Mouse (Mus musculus): Measurements from ENCODE around the gene Nxf2.
"Not testable (repeated sequence)": the region's sequence is repeated elsewhere in the genome, so short reads cannot be mapped to it uniquely, and the experiment has no call there.

Gene Nxf2

GRCm38 (mm10) chrX:134964546-134964945 lies at the start of gene Nxf2:
Gene Nxf2, minus strand, starts transcription at chrX:134964754.
- DNase-seq (ENCODE audit: low spot score in 2 of 2) = no peak

GRCm38 (mm10) chrX:135011381-135011780 lies 46.8 kb upstream of the Nxf2 start:
- DNase-seq (ENCODE audit: low spot score in 2 of 2) = no peak

- no peak for DNase-seq (ENCODE audit: low spot score in 2 of 2)
Measured at GRCm38 (mm10) chrX:135009471-135009815, 44.9 kb upstream of the Nxf2 start.

- peak; percentile 63 to 87 for DNase-seq (ENCODE audit: low spot score in 2 of 2)
Measured at GRCm38 (mm10) chrX:135008720-135009470, 44.3 kb upstream of the Nxf2 start, which contains the start of gene Zmat1. Gene Zmat1, minus strand, starts transcription at chrX:135009209.

GRCm38 (mm10) chrX:135008021-135008420 lies 43.5 kb upstream of the Nxf2 start:
- no peak for DNase-seq (ENCODE audit: low spot score in 2 of 2)

GRCm38 (mm10) chrX:134963305-134964094 lies 1.1 kb downstream of the Nxf2 start:
- peak; percentile 1 to 27 for DNase-seq (ENCODE audit: low spot score in 2 of 2)

GRCm38 (mm10) chrX:134930361-134930760 lies 34.2 kb downstream of the Nxf2 start:
- DNase-seq (ENCODE audit: low spot score in 2 of 2) = no peak

GRCm38 (mm10) chrX:134929927-134930326 lies 34.6 kb downstream of the Nxf2 start:
- no peak for DNase-seq (ENCODE audit: low spot score in 2 of 2)

- DNase-seq (ENCODE audit: low spot score in 2 of 2) = no peak
Measured at GRCm38 (mm10) chrX:134925058-134925457, 39.5 kb downstream of the Nxf2 start.

GRCm38 (mm10) chrX:134923675-134924424 lies 40.7 kb downstream of the Nxf2 start:
- DNase-seq (ENCODE audit: low spot score in 2 of 2) = no peak

- no peak for DNase-seq (ENCODE audit: low spot score in 2 of 2)
Measured at GRCm38 (mm10) chrX:134919220-134919619, 45.3 kb downstream of the Nxf2 start.

GRCm38 (mm10) chrX:134915745-134916144 lies 48.8 kb downstream of the Nxf2 start:
- DNase-seq (ENCODE audit: low spot score in 2 of 2) = no peak

- not testable (repeated sequence) for DNase-seq (ENCODE audit: low spot score in 2 of 2)
Measured at GRCm38 (mm10) chrX:134915315-134915714, 49.2 kb downstream of the Nxf2 start.

GRCm38 (mm10) chrX:134914851-134915250 lies 49.7 kb downstream of the Nxf2 start:
- no peak for DNase-seq (ENCODE audit: low spot score in 2 of 2)

GRCm38 (mm10) chrX:134913234-134913936 lies 51.2 kb downstream of the Nxf2 start:
- DNase-seq (ENCODE audit: low spot score in 2 of 2) = no peak

GRCm38 (mm10) chrX:134912805-134913204 lies 51.7 kb downstream of the Nxf2 start:
- DNase-seq (ENCODE audit: low spot score in 2 of 2) = no peak

- DNase-seq (ENCODE audit: low spot score in 2 of 2) = no peak
Measured at GRCm38 (mm10) chrX:134910345-134910744, 54.2 kb downstream of the Nxf2 start.
